Mouse (Mus musculus) lung, embryonic 16.5 days (tissue): ENCODE measurements around the gene Ttc4. TPM values are rescaled to one million over a fixed set of nuclear protein-coding genes. Genes with fewer than 3 reads are reported as not detected.

Experiments used
- ATAC-seq: fragments of 200-750 bp; cut with Nextera tagmentation; 2 replicates; pipeline ENCODE4 v1.8.0; 2017; ENCODE audit warnings: low read depth, mild to moderate bottlenecking, moderate library complexity
- H3K27ac ChIP-seq: fragments of 300-500 bp; sonication (generic); 2 replicates; pipeline ENCODE4 v1.5.1; 2014; ENCODE audit warnings: mild to moderate bottlenecking, control low read depth, low read length
- H3K27me3 ChIP-seq: fragments of 300-500 bp; sonication (generic); 2 replicates; pipeline ENCODE4 v1.6.1; 2014; ENCODE audit warnings: low read depth, low read length, mixed read lengths; ENCODE audit not compliant: control insufficient read depth, insufficient read depth
- H3K36me3 ChIP-seq: fragments of 300-500 bp; sonication (generic); 2 replicates; pipeline ENCODE4 v1.6.1; 2014; ENCODE audit warnings: low read length; ENCODE audit not compliant: control insufficient read depth, insufficient read depth
- H3K4me1 ChIP-seq: fragments of 300-500 bp; sonication (generic); replicated peaks from 2 replicates; pipeline ENCODE4 v1.6.1; 2014; ENCODE audit warnings: low read length, mixed read lengths; ENCODE audit not compliant: control insufficient read depth, insufficient read depth
- H3K4me2 ChIP-seq: fragments of 300-500 bp; sonication (generic); 2 replicates; pipeline ENCODE4 v1.6.1; 2014; ENCODE audit warnings: low read depth, low read length, control low read depth
- H3K4me3 ChIP-seq: fragments of 300-500 bp; sonication (generic); 2 replicates; pipeline ENCODE4 v1.5.1; 2014; ENCODE audit warnings: mild to moderate bottlenecking, low read length, control low read depth
- H3K9ac ChIP-seq: fragments of 300-500 bp; sonication (generic); 2 replicates; pipeline ENCODE4 v1.6.1; 2014; ENCODE audit warnings: low read length, control low read depth
- H3K9me3 ChIP-seq: fragments of 300-500 bp; sonication (generic); 2 replicates; pipeline ENCODE4 v1.6.1; 2016; ENCODE audit warnings: low read length; ENCODE audit not compliant: control insufficient read depth
- WGBS: fragments of 180-500 bp; shearing (Covaris S2); extraction: QIAGEN DNeasy Blood & Tissue Kit; methylation state at CpG from one replicate; pipeline ENCODE4 v1.1.7; 2014; 5-methylcytosine and 5-hydroxymethylcytosine counted together
- polyA plus RNA-seq: library from polyadenylated mRNA; unstranded; fragments of >200 nt; fragmentation: Nextera tagmentation; extraction: Ambion mirVana; gene quantifications from 2 replicates; pipeline ENCODE4 v1.2.1, GENCODE M21; 2015

Gene Ttc4
- polyA plus RNA-seq, 1 experiment from 2014 or later = 89.7 TPM

- no peak overlapping the region for H3K4me3 ChIP-seq
- no peaks in the 10 kb centered on the region for H3K9me3 ChIP-seq
- peaks cover 67% of the 10 kb centered on the region for H3K36me3 ChIP-seq
- no peaks in the 10 kb centered on the region for H3K4me1 ChIP-seq
- H3K27me3 ChIP-seq = no peaks in the 10 kb centered on the region
- no peak overlapping the region for H3K4me2 ChIP-seq
- ATAC-seq = no peak
- 87% methylated on average over 6 of the region's 6 CpGs for WGBS
- no peak overlapping the region for H3K27ac ChIP-seq
- H3K9ac ChIP-seq = no peak overlapping the region
These were observed 14.0 kb downstream of the Ttc4 start for GRCm38 (mm10) chr4:106664697-106665096.

- WGBS = 85% methylated on average over 5 of the region's 5 CpGs
- ATAC-seq = no peak
These were observed 14.7 kb downstream of the Ttc4 start for GRCm38 (mm10) chr4:106663956-106664470.

GRCm38 (mm10) chr4:106655681-106656080, 23.1 kb downstream of the Ttc4 start:
- Histone ChIP-seq H3K4me1 (peaks cover 6% of the 10 kb centered on the region), H3K9ac (no peak overlapping the region), H3K27ac (no peak overlapping the region), H3K27me3 (no peaks in the 10 kb centered on the region), H3K4me2 (no peak overlapping the region), H3K36me3 (peaks cover 19% of the 10 kb centered on the region), H3K9me3 (no peaks in the 10 kb centered on the region), H3K4me3 (no peak overlapping the region)
- 84% methylated on average over 10 of the region's 10 CpGs for WGBS
- ATAC-seq = no peak

More at GRCm38 (mm10) chr4:106663956-106664470, 14.7 kb downstream of the Ttc4 start:
- no peak overlapping the region for H3K4me3 ChIP-seq
- H3K27me3 ChIP-seq = no peaks in the 10 kb centered on the region
- H3K36me3 ChIP-seq = peaks cover 62% of the 10 kb centered on the region
- no peaks in the 10 kb centered on the region for H3K9me3 ChIP-seq
- H3K4me1 ChIP-seq = no peaks in the 10 kb centered on the region
- no peak overlapping the region for H3K27ac ChIP-seq
- no peak overlapping the region for H3K9ac ChIP-seq
- no peak overlapping the region for H3K4me2 ChIP-seq

- WGBS = 93% methylated on average over 15 of the region's 15 CpGs
- Histone ChIP-seq H3K4me3 (no peak overlapping the region), H3K4me2 (no peak overlapping the region), H3K9ac (no peak overlapping the region), H3K27ac (no peak overlapping the region), H3K4me1 (peaks cover 6% of the 10 kb centered on the region), H3K36me3 (peaks cover 11% of the 10 kb centered on the region), H3K9me3 (no peaks in the 10 kb centered on the region), H3K27me3 (no peaks in the 10 kb centered on the region)
- no peak for ATAC-seq
These were observed 25.7 kb downstream of the Ttc4 start for GRCm38 (mm10) chr4:106653051-106653450.

GRCm38 (mm10) chr4:106652546-106652945, 26.2 kb downstream of the Ttc4 start:
- WGBS = 91% methylated on average over 3 of the region's 3 CpGs
- no peak for ATAC-seq
- no peak overlapping the region for H3K9ac ChIP-seq

GRCm38 (mm10) chr4:106650833-106651527, 27.8 kb downstream of the Ttc4 start, which contains the start of gene Pars2:
Gene Pars2, plus strand, starts transcription at chr4:106651069.
- Histone ChIP-seq H3K4me1 (peaks cover 6% of the 10 kb centered on the region), H3K9ac (peak within 1 kb of the TSS; percentile 90), H3K9me3 (no peaks in the 10 kb centered on the region), H3K36me3 (peaks cover 9% of the 10 kb centered on the region; the same call in 1 of the 2 replicates), H3K4me2 (peak within 1 kb of the TSS; percentile 93), H3K27ac (peak within 1 kb of the TSS; percentile 57), H3K27me3 (no peaks in the 10 kb centered on the region; the same call in 1 of the 2 replicates), H3K4me3 (peak within 1 kb of the TSS; percentile 83)
- ATAC-seq = peak; percentile 99
- WGBS = 2% methylated on average over 40 of the region's 40 CpGs

More at GRCm38 (mm10) chr4:106652546-106652945, 26.2 kb downstream of the Ttc4 start:
- Histone ChIP-seq H3K27me3 (no peaks in the 10 kb centered on the region; the same call in 1 of the 2 replicates), H3K27ac (no peak overlapping the region), H3K4me1 (peaks cover 6% of the 10 kb centered on the region), H3K4me3 (no peak overlapping the region), H3K9me3 (no peaks in the 10 kb centered on the region), H3K36me3 (peaks cover 9% of the 10 kb centered on the region; the same call in 1 of the 2 replicates), H3K4me2 (no peak overlapping the region)

GRCm38 (mm10) chr4:106647137-106647536, 31.6 kb downstream of the Ttc4 start:
- Histone ChIP-seq H3K27me3 (no peaks in the 10 kb centered on the region; the same call in 1 of the 2 replicates), H3K36me3 (no peaks in the 10 kb centered on the region), H3K4me1 (peaks cover 17% of the 10 kb centered on the region), H3K9ac (no peak overlapping the region), H3K9me3 (no peaks in the 10 kb centered on the region), H3K4me2 (no peak overlapping the region), H3K4me3 (no peak overlapping the region), H3K27ac (no peak overlapping the region)
- WGBS = 81% methylated on average over 6 of the region's 6 CpGs
- no peak for ATAC-seq

GRCm38 (mm10) chr4:106645797-106646196, 32.9 kb downstream of the Ttc4 start:
- Histone ChIP-seq H3K36me3 (no peaks in the 10 kb centered on the region), H3K9me3 (no peaks in the 10 kb centered on the region), H3K27ac (no peak overlapping the region), H3K27me3 (no peaks in the 10 kb centered on the region; the same call in 1 of the 2 replicates), H3K4me3 (no peak overlapping the region), H3K4me2 (no peak overlapping the region), H3K9ac (no peak overlapping the region), H3K4me1 (peaks cover 11% of the 10 kb centered on the region)
- 74% methylated on average over 5 of the region's 5 CpGs for WGBS
- no peak for ATAC-seq

- Histone ChIP-seq H3K9ac (no peak overlapping the region), H3K4me1 (peaks cover 11% of the 10 kb centered on the region), H3K27me3 (no peaks in the 10 kb centered on the region; the same call in 1 of the 2 replicates), H3K4me2 (no peak overlapping the region), H3K27ac (no peak overlapping the region), H3K36me3 (no peaks in the 10 kb centered on the region), H3K9me3 (no peaks in the 10 kb centered on the region), H3K4me3 (no peak overlapping the region)
- ATAC-seq = no peak
- WGBS = 36% methylated on average over 6 of the region's 6 CpGs
These were observed 34.5 kb downstream of the Ttc4 start for GRCm38 (mm10) chr4:106644218-106644610.
